Mouse (Mus musculus) embryonic facial prominence, embryonic 12.5 days (tissue): ENCODE data around the gene Zfp598. TPM values are rescaled to one million over a fixed set of nuclear protein-coding genes. Genes with fewer than 3 reads are reported as not detected.

Source experiments
- ATAC-seq: fragments of 200-750 bp; cut with Nextera tagmentation; 2 replicates; pipeline ENCODE4 v1.8.0; 2017; ENCODE audit not compliant: insufficient number of reproducible peaks, insufficient read depth, low FRiP score, low TSS enrichment
- H3K27ac ChIP-seq: fragments of 300-500 bp; sonication (generic); 2 replicates; pipeline ENCODE4 v1.5.1; 2016; ENCODE audit warnings: mild to moderate bottlenecking
- H3K27me3 ChIP-seq: fragments of 300-500 bp; sonication (generic); 2 replicates; pipeline ENCODE4 v1.6.1; 2016; ENCODE audit warnings: mild to moderate bottlenecking, moderate library complexity
- H3K36me3 ChIP-seq: fragments of 300-500 bp; sonication (generic); 2 replicates; pipeline ENCODE4 v1.6.1; 2016; ENCODE audit warnings: mild to moderate bottlenecking
- H3K4me1 ChIP-seq: fragments of 300-500 bp; sonication (generic); 2 replicates; pipeline ENCODE4 v1.6.1; 2016
- H3K4me2 ChIP-seq: fragments of 300-500 bp; sonication (generic); replicated peaks from 2 replicates; pipeline ENCODE4 v1.6.1; 2016; ENCODE audit warnings: mild to moderate bottlenecking, moderate library complexity
- H3K4me3 ChIP-seq: fragments of 300-500 bp; sonication (generic); 2 replicates; pipeline ENCODE4 v1.5.1; 2016; ENCODE audit warnings: mild to moderate bottlenecking
- H3K9ac ChIP-seq: fragments of 300-500 bp; sonication (generic); 2 replicates; pipeline ENCODE4 v1.6.1; 2016; ENCODE audit warnings: mild to moderate bottlenecking, moderate library complexity
- H3K9me3 ChIP-seq: fragments of 300-500 bp; sonication (generic); 2 replicates; pipeline ENCODE4 v1.6.1; 2016; ENCODE audit warnings: mild to moderate bottlenecking, moderate library complexity
- WGBS: fragments of 180-500 bp; shearing (Covaris S2); methylation state at CpG from one replicate; pipeline ENCODE4 v1.1.7; 2016; 5-methylcytosine and 5-hydroxymethylcytosine counted together
- polyA plus RNA-seq: library from polyadenylated mRNA; unstranded; fragments of >200 nt; fragmentation: Nextera tagmentation; extraction: Ambion mirVana; gene quantifications from 2 replicates; pipeline ENCODE4 v1.2.1, GENCODE M21; 2016

Gene Zfp598
- polyA plus RNA-seq, 1 experiment from 2014 or later: 23.5 TPM

GRCm38 (mm10) chr17:24692385-24692784, 22.9 kb downstream of the Zfp598 start:
- H3K9ac ChIP-seq: no peak overlapping the region
- H3K36me3 ChIP-seq: peaks cover 15% of the 10 kb centered on the region
- H3K27me3 ChIP-seq: peaks cover 39% of the 10 kb centered on the region
- no peak overlapping the region for H3K4me2 ChIP-seq
- peaks cover 19% of the 10 kb centered on the region for H3K4me1 ChIP-seq
- WGBS: 90% methylated on average over 5 of the region's 5 CpGs
- no peak for ATAC-seq
- no peaks in the 10 kb centered on the region for H3K9me3 ChIP-seq
- H3K4me3 ChIP-seq: peak overlapping the region; percentile 1; the same call in 1 of the 2 replicates
- H3K27ac ChIP-seq: no peak overlapping the region

- Histone ChIP-seq H3K27ac (peak overlapping the region; percentile 91), H3K36me3 (peaks cover 27% of the 10 kb centered on the region), H3K4me1 (peaks cover 21% of the 10 kb centered on the region), H3K9ac (peak overlapping the region; percentile 81), H3K27me3 (peaks cover 8% of the 10 kb centered on the region), H3K4me3 (peak overlapping the region; percentile 87), H3K4me2 (peak overlapping the region; percentile 66), H3K9me3 (no peaks in the 10 kb centered on the region)
- peak; percentile 8; the same call in 1 of the 2 replicates for ATAC-seq
- WGBS: 5% methylated on average over 51 of the region's 51 CpGs
Observed at GRCm38 (mm10) chr17:24695326-24696010, 26.0 kb downstream of the Zfp598 start.

- under 1% methylated on average over 66 of the region's 76 CpGs for WGBS
Observed at GRCm38 (mm10) chr17:24696011-24696697, 26.7 kb downstream of the Zfp598 start, which contains the start of the genes Gfer and Noxo1. Gene Gfer (minus strand): TSS chr17:24696156. Gene Noxo1 (plus strand): TSS chr17:24696234.

GRCm38 (mm10) chr17:24697985-24698384, 28.5 kb downstream of the Zfp598 start:
- WGBS: 11% methylated on average over 5 of the region's 5 CpGs
- Histone ChIP-seq H3K36me3 (peaks cover 40% of the 10 kb centered on the region), H3K27me3 (no peaks in the 10 kb centered on the region), H3K9me3 (no peaks in the 10 kb centered on the region), H3K9ac (no peak overlapping the region), H3K4me1 (peaks cover 21% of the 10 kb centered on the region), H3K4me3 (no peak overlapping the region), H3K27ac (no peak overlapping the region), H3K4me2 (0 out of 2 replicates have a peak overlapping the region, but pooled peaks have one; percentile 4)
- ATAC-seq: no peak

More at GRCm38 (mm10) chr17:24696011-24696697, 26.7 kb downstream of the Zfp598 start, which contains the start of the genes Gfer and Noxo1:
- peak; percentile 85 for ATAC-seq
- Histone ChIP-seq H3K4me2 (peak within 1 kb of the TSS; percentile 66), H3K9me3 (no peaks in the 10 kb centered on the region), H3K4me3 (peak within 1 kb of the TSS; percentile 87), H3K4me1 (peaks cover 21% of the 10 kb centered on the region), H3K27me3 (peaks cover 1% of the 10 kb centered on the region; the same call in 1 of the 2 replicates), H3K36me3 (peaks cover 34% of the 10 kb centered on the region), H3K9ac (peak within 1 kb of the TSS; percentile 81), H3K27ac (peak within 1 kb of the TSS; percentile 91)

- WGBS: 64% methylated on average over 9 of the region's 9 CpGs
- H3K4me3 ChIP-seq: no peak overlapping the region
- peaks cover 21% of the 10 kb centered on the region for H3K4me1 ChIP-seq
- H3K9ac ChIP-seq: no peak overlapping the region
- H3K27ac ChIP-seq: no peak overlapping the region
- 0 out of 2 replicates have a peak overlapping the region, but pooled peaks have one; percentile 4 for H3K4me2 ChIP-seq
- H3K9me3 ChIP-seq: no peaks in the 10 kb centered on the region
- ATAC-seq: no peak
- H3K36me3 ChIP-seq: peaks cover 39% of the 10 kb centered on the region
- no peaks in the 10 kb centered on the region for H3K27me3 ChIP-seq
Observed at GRCm38 (mm10) chr17:24698715-24699114, 29.2 kb downstream of the Zfp598 start.

- 80% methylated on average over 2 of the region's 2 CpGs for WGBS
- Histone ChIP-seq H3K36me3 (peaks cover 46% of the 10 kb centered on the region), H3K9me3 (no peaks in the 10 kb centered on the region), H3K4me1 (peaks cover 21% of the 10 kb centered on the region), H3K4me2 (no peak overlapping the region), H3K9ac (no peak overlapping the region), H3K27me3 (no peaks in the 10 kb centered on the region), H3K4me3 (0 out of 2 replicates have a peak overlapping the region, but pooled peaks have one; percentile 2), H3K27ac (no peak overlapping the region)
- no peak for ATAC-seq
Observed at GRCm38 (mm10) chr17:24699473-24699872, 30.0 kb downstream of the Zfp598 start.

GRCm38 (mm10) chr17:24701251-24701650, 31.8 kb downstream of the Zfp598 start:
- Histone ChIP-seq H3K4me2 (no peak overlapping the region), H3K9me3 (no peaks in the 10 kb centered on the region), H3K4me3 (no peak overlapping the region), H3K9ac (no peak overlapping the region), H3K4me1 (peaks cover 18% of the 10 kb centered on the region), H3K36me3 (peaks cover 57% of the 10 kb centered on the region), H3K27me3 (no peaks in the 10 kb centered on the region), H3K27ac (no peak overlapping the region)
- no peak for ATAC-seq
- WGBS: 95% methylated on average over 9 of the region's 9 CpGs

- no peak overlapping the region for H3K27ac ChIP-seq
- peaks cover 11% of the 10 kb centered on the region for H3K4me1 ChIP-seq
- H3K4me2 ChIP-seq: peak overlapping the region; percentile 71; the same call in 1 of the 2 replicates
- H3K4me3 ChIP-seq: 0 out of 2 replicates have a peak overlapping the region, but pooled peaks have one; percentile 82
- no peaks in the 10 kb centered on the region for H3K9me3 ChIP-seq
- peaks cover 42% of the 10 kb centered on the region for H3K36me3 ChIP-seq
- no peak for ATAC-seq
- H3K27me3 ChIP-seq: no peaks in the 10 kb centered on the region
- WGBS: 95% methylated on average over 3 of the region's 3 CpGs
- no peak overlapping the region for H3K9ac ChIP-seq
Observed at GRCm38 (mm10) chr17:24705821-24706220, 36.3 kb downstream of the Zfp598 start.

- ATAC-seq: peak; percentile 72; the same call in 1 of the 2 replicates
- 3% methylated on average over 32 of the region's 32 CpGs for WGBS
- H3K4me3 ChIP-seq: peak within 1 kb of the TSS; percentile 82
- no peaks in the 10 kb centered on the region for H3K27me3 ChIP-seq
- peaks cover 11% of the 10 kb centered on the region for H3K4me1 ChIP-seq
- peaks cover 28% of the 10 kb centered on the region for H3K36me3 ChIP-seq
- peak within 1 kb of the TSS; percentile 71 for H3K4me2 ChIP-seq
- H3K27ac ChIP-seq: peak within 1 kb of the TSS; percentile 71
- no peaks in the 10 kb centered on the region for H3K9me3 ChIP-seq
- peak within 1 kb of the TSS; percentile 71 for H3K9ac ChIP-seq
Observed at GRCm38 (mm10) chr17:24706982-24707800, 37.7 kb downstream of the Zfp598 start, which contains the start of gene Tbl3. Gene Tbl3 (minus strand): TSS chr17:24707660.

GRCm38 (mm10) chr17:24707801-24708425, 38.4 kb downstream of the Zfp598 start:
- no peaks in the 10 kb centered on the region for H3K27me3 ChIP-seq
- no peaks in the 10 kb centered on the region for H3K9me3 ChIP-seq
- peak overlapping the region; percentile 82 for H3K4me3 ChIP-seq
- H3K4me2 ChIP-seq: peak overlapping the region; percentile 71
- peaks cover 11% of the 10 kb centered on the region for H3K4me1 ChIP-seq
- no peak for ATAC-seq
- H3K27ac ChIP-seq: peak overlapping the region; percentile 71
- peak overlapping the region; percentile 71 for H3K9ac ChIP-seq
- H3K36me3 ChIP-seq: peaks cover 22% of the 10 kb centered on the region
- 6% methylated on average over 24 of the region's 24 CpGs for WGBS
